Mouse (Mus musculus) frontal cortex, postnatal 10 days (tissue): ENCODE results near the gene Grasp.
A peak's percentile ranks its signal among the peaks of the same experiment; 100 is the strongest.

ENCODE experiments used
- DNase-seq, 2 experiments: peaks; one replicate each; pipeline ENCODE4 v3.0.0; 2022; ENCODE audit warnings: low spot score in 2 of 2, mixed read lengths in 1 of 2

Grasp gene

DNA sequence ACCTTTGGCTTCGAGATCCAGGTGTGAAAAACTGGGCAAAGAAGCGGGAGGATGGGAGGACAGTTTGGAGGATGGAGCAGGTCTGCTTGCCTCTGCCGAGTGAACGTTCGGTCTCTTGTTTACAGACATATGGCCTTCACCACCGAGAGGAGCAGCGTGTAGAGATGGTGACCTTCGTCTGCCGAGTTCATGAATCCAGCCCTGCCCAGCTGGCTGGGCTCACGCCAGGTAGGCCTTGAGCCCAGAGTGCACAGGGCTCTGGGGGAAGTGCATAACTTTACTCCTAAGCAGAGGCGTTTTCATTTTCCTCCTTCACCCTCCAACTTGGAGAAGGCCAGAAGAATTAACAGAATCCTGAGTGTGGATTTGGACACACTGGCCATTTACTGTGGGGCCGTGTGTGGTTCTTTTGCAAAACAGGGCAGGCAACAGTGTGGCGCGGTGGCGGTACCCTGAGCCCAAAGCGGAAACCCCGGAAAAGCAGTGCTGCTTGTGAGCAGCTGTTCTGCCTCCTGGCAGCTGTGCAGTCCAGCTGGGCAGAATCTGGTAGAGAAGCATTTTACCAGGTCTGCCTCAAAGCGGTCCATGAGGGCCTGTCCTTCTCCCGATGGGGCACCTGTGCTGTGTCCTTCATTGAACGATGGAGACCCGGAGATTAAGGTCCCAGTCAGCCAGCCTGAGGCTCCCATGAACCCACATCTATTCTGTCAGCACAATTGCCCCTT is 5.0 kb downstream of the Grasp start:
- no peak for DNase-seq

- no peak for DNase-seq
Observed at GRCm38 (mm10) chr15:101230503-101230902, 6.5 kb downstream of the Grasp start.

DNA sequence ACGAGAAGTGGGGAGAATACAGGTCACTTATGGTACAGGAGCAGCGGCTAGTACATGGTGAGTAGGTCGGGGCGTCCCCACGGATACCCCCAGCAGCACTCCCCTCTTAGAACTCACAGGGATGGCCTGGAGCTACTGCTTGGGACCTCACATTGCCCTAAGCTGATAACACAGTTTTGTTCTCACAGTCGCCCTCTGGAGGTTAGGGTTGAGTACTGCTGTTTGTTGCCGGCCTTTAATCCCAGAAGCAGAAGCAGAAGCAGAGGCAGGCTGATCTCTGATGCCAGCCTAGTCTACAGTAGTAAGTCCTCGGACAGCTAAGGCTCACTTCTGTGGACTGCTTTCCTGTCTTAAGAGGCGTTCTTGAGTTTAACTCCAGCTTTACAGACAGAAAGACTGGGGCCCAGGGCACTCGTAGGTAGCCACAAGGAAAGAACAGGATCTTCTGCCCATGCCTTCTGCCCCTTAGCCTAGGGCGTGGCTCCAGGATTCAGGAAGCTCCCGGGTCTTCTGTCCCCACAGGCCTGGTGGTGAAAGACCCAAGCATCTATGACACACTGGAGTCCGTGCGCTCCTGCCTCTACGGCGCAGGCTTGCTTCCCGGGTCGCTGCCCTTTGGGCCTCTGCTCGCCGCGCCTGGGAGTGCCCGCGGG is 7.1 kb downstream of the Grasp start:
- no peak for DNase-seq

- DNase-seq: no peak
Observed at GRCm38 (mm10) chr15:101231648-101232180, 7.7 kb downstream of the Grasp start.

- no peak for DNase-seq
Observed at GRCm38 (mm10) chr15:101232607-101233006, 8.6 kb downstream of the Grasp start.

- DNase-seq: no peak
Observed at GRCm38 (mm10) chr15:101233183-101233582, 9.2 kb downstream of the Grasp start.

DNA sequence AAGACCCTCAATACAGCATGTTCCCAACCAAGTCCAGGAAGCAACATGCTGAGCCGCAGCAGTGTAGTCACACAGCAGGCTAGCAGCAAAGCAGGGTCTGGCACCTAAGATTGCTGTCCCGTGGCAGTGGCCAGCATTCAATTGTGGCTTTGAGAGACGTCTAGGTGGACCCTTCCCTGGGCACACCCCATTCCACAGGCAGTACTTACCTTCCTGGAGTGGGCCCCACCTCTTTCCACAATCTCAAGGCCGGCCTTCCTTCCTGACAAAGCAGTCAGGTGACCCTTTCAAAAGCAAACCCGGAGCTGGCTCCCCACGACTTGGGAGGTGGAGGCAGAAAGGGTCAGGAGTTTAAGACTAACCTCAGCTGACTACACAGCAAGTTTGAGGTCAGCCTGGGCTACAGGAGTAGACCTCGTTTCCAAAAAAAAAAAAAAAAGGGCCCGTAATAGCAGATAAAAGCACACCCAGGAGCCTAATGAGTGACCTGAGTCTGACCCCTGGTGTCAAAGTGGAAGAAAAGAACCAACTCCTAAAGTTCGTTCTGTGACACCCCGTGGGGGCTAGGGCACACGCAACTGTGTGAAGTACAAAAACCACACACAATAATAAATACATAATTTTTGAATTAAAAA is 9.8 kb downstream of the Grasp start:
- DNase-seq: no peak

DNA sequence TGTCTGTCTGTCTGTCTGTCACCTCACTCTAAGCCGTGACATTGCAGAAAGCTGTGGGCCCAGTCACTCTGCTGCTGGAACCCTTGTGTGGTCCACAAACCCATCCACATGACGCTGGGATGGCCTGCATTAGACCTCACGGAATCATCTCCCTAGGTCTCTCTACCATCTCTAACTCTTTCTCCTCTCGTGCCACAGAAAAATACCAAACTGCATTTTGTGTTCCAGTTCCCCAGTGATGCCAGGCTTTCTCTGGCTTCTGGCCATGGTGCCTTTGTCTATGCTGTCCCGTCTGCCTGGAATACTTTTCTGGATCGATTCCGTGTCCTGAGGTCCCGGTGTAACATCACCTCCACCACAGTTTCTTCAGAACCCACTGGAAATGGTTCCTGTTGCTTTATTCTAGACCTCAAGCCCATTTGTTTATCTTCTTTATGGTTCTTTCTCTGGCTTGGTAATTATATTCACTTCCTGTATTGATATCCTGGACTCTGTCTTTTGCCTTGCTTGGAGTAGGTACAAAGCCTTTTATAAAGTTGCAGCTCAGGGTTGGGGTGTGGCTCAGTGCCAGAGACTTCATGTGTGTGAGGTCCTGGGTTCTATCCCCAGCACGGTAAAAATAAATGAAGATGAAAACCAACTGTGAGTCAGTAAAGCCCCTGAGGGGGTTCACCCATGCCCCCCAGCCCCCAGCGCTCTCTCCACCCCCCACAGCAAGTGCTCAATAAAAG is 10.8 kb downstream of the Grasp start:
- no peak for DNase-seq

- no peak for DNase-seq
Observed at GRCm38 (mm10) chr15:101235342-101235698, 11.3 kb downstream of the Grasp start.

DNA sequence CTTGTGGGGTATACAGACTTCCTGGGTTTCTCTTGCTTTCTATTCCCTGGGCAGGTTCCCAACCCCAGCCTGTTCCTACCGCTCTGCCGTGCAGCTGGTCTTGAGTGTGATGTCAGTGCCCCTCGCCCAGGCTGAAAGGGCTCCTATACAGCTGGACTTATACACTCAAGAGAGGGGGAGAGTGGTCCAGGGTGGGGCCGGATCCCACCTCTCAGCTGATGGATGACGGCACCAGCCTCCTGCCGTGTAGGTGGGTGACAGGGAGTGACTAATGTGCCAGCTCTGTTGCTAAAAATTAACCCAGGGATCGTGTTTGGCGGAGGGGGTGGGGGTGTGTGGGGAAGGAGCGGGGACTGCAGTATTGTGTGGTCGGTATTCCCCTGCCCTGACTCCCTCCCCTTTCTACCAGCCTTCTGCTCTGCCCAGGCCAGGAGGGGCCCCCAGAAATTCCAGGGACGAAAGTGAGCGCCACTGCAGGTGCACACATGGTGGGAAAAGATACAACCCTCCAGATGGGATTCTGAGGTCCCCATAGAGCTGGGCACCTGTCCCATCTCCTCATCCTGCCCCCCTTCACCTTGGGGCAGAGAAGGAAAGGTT is 11.8 kb downstream of the Grasp start:
- DNase-seq: peak in 1 of 2 experiments; percentile 8

DNA sequence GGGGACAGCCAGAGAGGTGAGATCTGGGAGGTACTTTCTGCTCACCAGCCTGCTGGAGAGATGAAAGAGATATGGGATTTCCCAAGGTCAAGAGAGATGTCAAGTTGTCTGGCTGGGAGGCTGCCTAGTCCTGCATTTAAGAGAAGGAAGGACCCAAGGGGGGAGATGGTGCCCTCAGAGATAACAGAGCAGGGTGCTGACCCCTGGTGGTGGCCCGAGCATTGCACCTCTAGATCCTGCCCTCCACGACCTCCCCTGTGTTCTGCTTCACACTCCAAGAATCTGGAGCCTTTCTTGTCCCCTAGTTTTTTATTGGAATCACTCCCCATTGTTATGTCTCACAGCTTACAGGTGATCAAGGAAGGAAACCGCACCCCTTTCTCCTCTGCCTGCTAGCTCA is 12.9 kb downstream of the Grasp start:
- DNase-seq: peak in 1 of 2 experiments; percentile 52

DNA sequence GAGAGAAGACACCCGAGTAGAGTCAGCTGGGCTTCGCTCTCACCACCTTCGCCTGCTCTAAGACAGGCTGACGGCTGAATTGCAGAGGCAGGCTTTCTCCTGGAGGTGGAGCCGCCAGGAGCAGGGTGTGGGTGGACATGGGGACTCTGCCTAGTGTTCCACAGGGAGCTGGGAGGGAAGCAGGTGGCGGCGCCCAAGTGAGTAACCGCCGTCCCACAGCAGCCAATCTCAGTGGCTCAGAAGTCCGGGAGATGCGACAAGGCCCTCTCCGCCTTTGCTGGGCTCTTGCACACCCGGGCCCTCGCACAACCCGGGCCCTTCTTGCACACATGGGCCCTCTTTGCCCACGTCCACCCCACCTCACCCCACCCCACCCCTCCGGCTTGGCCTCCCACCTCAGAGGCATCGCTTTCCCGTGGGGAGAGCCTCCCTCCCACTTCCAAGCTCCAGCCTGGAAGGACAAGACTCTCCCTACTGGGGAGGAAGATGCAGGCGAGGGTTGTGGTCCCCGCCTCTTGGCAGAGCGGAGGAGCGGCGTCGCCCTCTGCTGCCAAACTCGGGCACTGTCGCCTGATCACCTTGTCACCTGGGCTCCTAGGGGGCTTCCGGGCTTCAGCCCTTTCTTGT is 15.0 kb downstream of the Grasp start:
- no peak for DNase-seq

DNA sequence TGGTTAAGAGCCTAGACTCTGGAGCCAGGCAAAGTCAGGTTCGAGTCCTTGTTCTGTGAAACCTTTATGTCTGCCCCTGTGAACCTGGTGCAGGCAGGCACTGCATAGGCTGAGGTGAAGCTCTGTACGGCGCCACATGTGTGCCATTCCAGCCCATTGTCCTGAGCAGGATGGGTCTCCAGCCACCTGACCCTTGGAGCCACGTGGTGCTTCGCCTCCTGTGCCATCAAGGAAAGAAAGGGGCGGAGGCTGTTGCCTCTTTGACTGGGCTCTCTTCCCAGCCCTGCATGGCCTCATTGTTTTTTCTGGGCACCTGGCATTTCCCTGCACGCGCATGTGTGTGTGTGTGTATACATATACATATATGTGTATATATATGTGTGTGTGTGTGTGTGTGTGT is 15.8 kb downstream of the Grasp start:
- no peak for DNase-seq

GRCm38 (mm10) chr15:101240799-101241204 is 16.8 kb downstream of the Grasp start:
- peak; percentile 74 to 88 for DNase-seq

- DNase-seq: no peak
Observed at GRCm38 (mm10) chr15:101241236-101241635, 17.2 kb downstream of the Grasp start.

DNA sequence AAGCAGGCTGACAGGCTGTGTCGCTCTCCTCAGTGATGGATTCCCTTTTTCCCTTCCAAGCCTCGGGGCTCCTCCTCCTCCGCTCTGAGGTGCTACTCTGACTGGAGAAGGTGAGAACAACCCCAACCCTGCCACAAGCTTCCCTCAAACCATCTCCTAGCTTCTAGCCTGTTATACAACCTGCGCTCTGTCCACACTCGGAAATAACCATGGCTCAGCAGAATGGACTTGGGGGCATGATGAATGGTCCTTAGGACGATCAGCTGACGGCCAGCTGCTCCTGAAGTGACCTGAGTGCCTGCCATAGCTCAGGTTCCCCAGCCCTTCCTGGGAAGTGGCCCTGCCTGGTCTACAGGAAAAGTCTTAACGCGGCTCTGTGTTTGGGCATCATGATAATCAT is 17.9 kb downstream of the Grasp start:
- no peak for DNase-seq

DNA sequence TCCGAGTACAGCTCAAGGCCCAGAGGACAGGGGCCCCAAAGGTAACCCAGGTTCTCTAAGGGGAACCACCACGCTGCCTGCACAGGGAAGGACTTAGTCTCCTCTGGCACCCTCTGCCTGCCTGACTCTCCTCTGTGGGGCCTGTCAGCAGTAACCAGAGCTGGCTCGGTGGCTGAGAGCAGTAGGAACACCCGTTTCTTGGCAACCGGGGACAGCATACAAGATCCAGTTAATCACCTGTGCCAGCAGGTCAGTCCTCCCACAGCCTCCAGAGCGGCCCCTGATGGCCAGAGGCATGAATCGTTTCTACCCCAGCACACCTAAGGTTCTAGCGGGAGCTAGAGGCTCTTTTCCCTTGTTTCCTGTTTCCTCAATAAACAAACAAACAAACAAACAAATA is 18.7 kb downstream of the Grasp start:
- DNase-seq: no peak

GRCm38 (mm10) chr15:101244012-101244411 is 20.0 kb downstream of the Grasp start:
- no peak for DNase-seq

DNA sequence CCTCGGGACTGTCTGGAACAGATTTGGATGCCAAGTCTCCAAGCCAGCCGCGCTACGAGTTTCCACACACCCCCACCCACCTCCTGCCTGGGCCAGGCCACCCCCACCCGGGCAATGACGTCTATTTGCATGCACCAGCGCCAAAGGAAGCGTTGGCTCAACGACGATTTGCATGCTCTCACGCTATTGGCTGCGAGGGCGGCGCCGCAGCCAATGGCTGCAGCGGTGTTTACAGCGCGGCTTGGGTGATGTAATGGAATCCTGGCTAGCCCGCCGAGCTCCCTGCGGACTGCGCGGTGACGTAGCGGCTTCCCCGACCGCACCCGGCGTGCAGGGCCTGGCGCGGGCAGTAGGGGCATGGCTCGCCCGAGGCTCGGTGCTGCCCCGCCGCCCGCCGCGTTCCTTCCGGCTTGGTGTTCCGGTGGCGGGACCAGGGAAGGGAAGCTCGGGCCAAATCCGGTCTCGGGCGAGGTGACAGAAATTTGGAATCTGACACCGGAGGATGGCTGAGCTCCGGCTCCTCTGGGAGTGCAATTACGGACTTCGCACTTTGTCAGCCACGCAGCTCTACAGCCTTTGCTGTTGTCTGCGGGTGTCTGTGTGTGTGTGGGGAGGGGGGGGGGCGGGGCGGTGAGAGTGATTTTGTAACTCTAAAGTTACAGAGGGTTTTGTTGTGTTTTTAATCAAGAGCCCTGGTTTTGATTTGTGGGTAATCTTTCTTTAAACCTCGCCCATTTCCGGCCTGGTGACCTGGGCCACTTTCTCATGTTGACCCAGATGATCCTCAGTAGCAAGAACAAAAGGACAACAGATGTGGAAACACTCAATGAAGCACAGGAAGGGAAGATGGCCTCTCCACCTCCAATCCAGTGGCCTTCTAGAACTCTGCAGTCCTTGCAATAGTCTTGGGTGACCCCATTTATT is 22.5 kb downstream of the Grasp start:
- DNase-seq: peak; percentile 93

DNA sequence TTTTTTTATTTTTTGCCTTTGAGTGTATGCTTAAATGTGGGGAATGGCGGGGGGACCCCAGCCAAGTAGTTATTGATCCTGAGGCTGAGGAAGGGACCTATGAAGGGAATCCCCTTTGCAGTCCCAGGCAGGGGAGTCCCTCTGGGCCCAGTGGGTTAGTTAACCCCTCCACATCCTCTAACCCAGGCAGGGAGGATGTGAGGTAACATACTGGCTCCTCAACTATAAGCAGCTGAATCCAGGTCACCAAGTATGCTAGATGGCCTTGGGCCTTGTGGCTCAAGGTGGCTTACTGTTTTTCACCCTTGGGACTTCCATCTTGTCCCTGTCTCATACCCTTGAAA is 23.1 kb downstream of the Grasp start:
- DNase-seq: no peak
